Mouse (Mus musculus) small intestine, adult 2 months (tissue): Measurements from ENCODE around the gene Ube2g2. TPM values are rescaled to one million over a fixed set of nuclear protein-coding genes. Genes with fewer than 3 reads are reported as not detected.

ENCODE experiments used
- H3K27ac ChIP-seq: fragments of 200-500 bp; 2 replicates; pipeline ENCODE4 v1.5.1; 2012; ENCODE audit warnings: low read depth, low read length, control low read depth, inconsistent platforms; ENCODE audit not compliant: insufficient read depth
- H3K27me3 ChIP-seq: fragments of 200-500 bp; 2 replicates; pipeline ENCODE4 v1.6.1; 2012; ENCODE audit warnings: mild to moderate bottlenecking, moderate library complexity, low read length, inconsistent platforms; ENCODE audit not compliant: control insufficient read depth, insufficient read depth
- H3K36me3 ChIP-seq: fragments of 200-500 bp; 2 replicates; pipeline ENCODE4 v1.6.1; 2012; ENCODE audit warnings: mild to moderate bottlenecking, low read length, control low read depth, inconsistent platforms; ENCODE audit not compliant: control insufficient read depth, insufficient read depth
- H3K4me1 ChIP-seq: fragments of 200-500 bp; 2 replicates; pipeline ENCODE4 v1.6.1; 2012; ENCODE audit warnings: low read length, inconsistent platforms, mixed read lengths; ENCODE audit not compliant: control insufficient read depth, insufficient read depth, insufficient read length
- H3K4me3 ChIP-seq: fragments of 200-500 bp; 2 replicates; pipeline ENCODE4 v1.5.1; 2012; ENCODE audit warnings: low read depth, mild to moderate bottlenecking, control low read depth, inconsistent platforms, low read length, moderate library complexity
- CTCF ChIP-seq: fragments of 200-500 bp; IDR thresholded peaks from 2 replicates; pipeline ENCODE4 v1.5.1; 2012; ENCODE audit warnings: low read depth, mild to moderate bottlenecking, control low read depth, inconsistent platforms, low read length, moderate library complexity, mixed read lengths; ENCODE audit not compliant: insufficient replicate concordance, insufficient read length; ENCODE audit errors: extremely low read depth
- POLR2A ChIP-seq: fragments of 200-500 bp; IDR thresholded peaks from 2 replicates; pipeline ENCODE4 v1.6.1; 2012; ENCODE audit warnings: low read depth, mild to moderate bottlenecking, control low read depth, inconsistent platforms, low read length, moderate library complexity
- WGBS: fragments of 180-500 bp; shearing (Covaris S2); methylation state at CpG from one replicate; pipeline ENCODE4 v1.1.7; 2018; 5-methylcytosine and 5-hydroxymethylcytosine counted together
- polyA plus RNA-seq: library from polyadenylated mRNA; depleted of rRNA; stranded (reverse); fragments of >200 nt; gene quantifications from 2 replicates; pipeline ENCODE4 v1.2.3, GENCODE M21; 2012

The Ube2g2 gene
- polyA plus RNA-seq, 1 experiment, result 20.9 TPM

- Histone ChIP-seq H3K36me3 (peaks cover 20% of the 10 kb centered on the region), H3K4me3 (peak overlapping the region; percentile 83), H3K4me1 (peaks cover 7% of the 10 kb centered on the region; the same call in 1 of the 2 replicates), H3K27me3 (no peaks in the 10 kb centered on the region), H3K27ac (peak overlapping the region; percentile 82)
- WGBS, result 4% methylated on average over 7 of the region's 7 CpGs
- TF ChIP-seq POLR2A, result no peak
- TF ChIP-seq CTCF, result no peak
These were observed 15.2 kb upstream of the Ube2g2 start for GRCm38 (mm10) chr10:77606855-77607254.

- Histone ChIP-seq H3K4me1 (peaks cover 7% of the 10 kb centered on the region; the same call in 1 of the 2 replicates), H3K27ac (no peak overlapping the region), H3K36me3 (peaks cover 22% of the 10 kb centered on the region), H3K27me3 (no peaks in the 10 kb centered on the region), H3K4me3 (peak overlapping the region; percentile 83; the same call in 1 of the 2 replicates)
- 37% methylated on average over 5 of the region's 5 CpGs for WGBS
- no peak for TF ChIP-seq CTCF
- TF ChIP-seq POLR2A, result no peak
These were observed 14.6 kb upstream of the Ube2g2 start for GRCm38 (mm10) chr10:77607441-77607840.

GRCm38 (mm10) chr10:77608589-77608988 is 13.5 kb upstream of the Ube2g2 start:
- Histone ChIP-seq H3K4me3 (no peak overlapping the region), H3K27me3 (no peaks in the 10 kb centered on the region), H3K4me1 (peaks cover 11% of the 10 kb centered on the region; the same call in 1 of the 2 replicates), H3K27ac (no peak overlapping the region), H3K36me3 (peaks cover 25% of the 10 kb centered on the region)
- TF ChIP-seq CTCF (no peak), POLR2A (no peak)
- 89% methylated on average over 8 of the region's 8 CpGs for WGBS

GRCm38 (mm10) chr10:77610221-77610961 is 11.7 kb upstream of the Ube2g2 start:
- WGBS, result 79% methylated on average over 8 of the region's 8 CpGs
- TF ChIP-seq POLR2A, result no peak
- TF ChIP-seq CTCF, result no peak
- Histone ChIP-seq H3K27me3 (no peaks in the 10 kb centered on the region), H3K4me3 (no peak overlapping the region), H3K4me1 (peaks cover 14% of the 10 kb centered on the region), H3K36me3 (peaks cover 34% of the 10 kb centered on the region), H3K27ac (no peak overlapping the region)

- H3K36me3 ChIP-seq, result peaks cover 56% of the 10 kb centered on the region
- no peak overlapping the region for H3K4me3 ChIP-seq
- peaks cover 8% of the 10 kb centered on the region for H3K4me1 ChIP-seq
- no peak for TF ChIP-seq CTCF
- no peak for TF ChIP-seq POLR2A
- WGBS, result 16% methylated on average over 3 of the region's 3 CpGs
- H3K27ac ChIP-seq, result peak overlapping the region; percentile 82
- no peaks in the 10 kb centered on the region for H3K27me3 ChIP-seq
These were observed 8.7 kb upstream of the Ube2g2 start for GRCm38 (mm10) chr10:77613409-77613808.

- peaks cover 45% of the 10 kb centered on the region for H3K36me3 ChIP-seq
- H3K4me3 ChIP-seq, result no peak overlapping the region
- no peaks in the 10 kb centered on the region for H3K27me3 ChIP-seq
- peaks cover 8% of the 10 kb centered on the region for H3K4me1 ChIP-seq
- WGBS, result 91% methylated on average over 8 of the region's 8 CpGs
- TF ChIP-seq POLR2A (no peak), CTCF (no peak)
- no peak overlapping the region for H3K27ac ChIP-seq
These were observed 6.4 kb upstream of the Ube2g2 start for GRCm38 (mm10) chr10:77615647-77616046.

- Histone ChIP-seq H3K4me3 (no peak overlapping the region), H3K36me3 (peaks cover 40% of the 10 kb centered on the region), H3K4me1 (peaks cover 8% of the 10 kb centered on the region), H3K27ac (no peak overlapping the region), H3K27me3 (no peaks in the 10 kb centered on the region)
- WGBS, result 92% methylated on average over 9 of the region's 9 CpGs
- no peak for TF ChIP-seq POLR2A
- TF ChIP-seq CTCF, result no peak
These were observed 5.9 kb upstream of the Ube2g2 start for GRCm38 (mm10) chr10:77616166-77616565.
